Mouse (Mus musculus): ENCODE measurements around the gene Trh. TPM values are rescaled to one million over a fixed set of nuclear protein-coding genes. Genes with fewer than 3 reads are reported as not detected.

The Trh gene
- polyA plus RNA-seq, 1 experiment from 2014 or later = 0.84 TPM

GRCm38 (mm10) chr6:92231356-92231755 lies 13.1 kb downstream of the Trh start:
- 55% methylated on average over 1 of the region's 1 CpGs for WGBS
- Histone ChIP-seq H3K27me3 (ENCODE audit: control insufficient read depth, insufficient read depth, low read length) (no peaks in the 10 kb centered on the region), H3K36me3 (ENCODE audit: control insufficient read depth, insufficient read depth, low read length) (no peaks in the 10 kb centered on the region), H3K4me3 (replicated peaks; ENCODE audit: low read length) (no peak overlapping the region), H3K9ac (ENCODE audit: low read length) (no peak overlapping the region), H3K27ac (ENCODE audit: low read length) (no peak overlapping the region), H3K4me2 (ENCODE audit: low read depth, low read length) (no peak overlapping the region), H3K4me1 (ENCODE audit: control insufficient read depth, insufficient read depth, low read length) (no peaks in the 10 kb centered on the region), H3K9me3 (replicated peaks; ENCODE audit: control insufficient read depth, low read length) (no peaks in the 10 kb centered on the region)
- no peak for ATAC-seq (ENCODE audit: insufficient read depth, low FRiP score)

- Histone ChIP-seq H3K4me2 (ENCODE audit: low read depth, low read length) (no peak overlapping the region), H3K9ac (ENCODE audit: low read length) (no peak overlapping the region)
- no peak for ATAC-seq (ENCODE audit: insufficient read depth, low FRiP score)
These were observed 14.9 kb downstream of the Trh start for GRCm38 (mm10) chr6:92229586-92229985.

GRCm38 (mm10) chr6:92229103-92229502 lies 15.3 kb downstream of the Trh start:
- no peaks in the 10 kb centered on the region for H3K27me3 ChIP-seq (ENCODE audit: control insufficient read depth, insufficient read depth, low read length)
- no peaks in the 10 kb centered on the region for H3K36me3 ChIP-seq (ENCODE audit: control insufficient read depth, insufficient read depth, low read length)
- H3K9ac ChIP-seq (ENCODE audit: low read length) = no peak overlapping the region
- no peak for ATAC-seq (ENCODE audit: insufficient read depth, low FRiP score)
- no peak overlapping the region for H3K4me2 ChIP-seq (ENCODE audit: low read depth, low read length)
- no peak overlapping the region for H3K27ac ChIP-seq (ENCODE audit: low read length)
- H3K9me3 ChIP-seq (replicated peaks; ENCODE audit: control insufficient read depth, low read length) = no peaks in the 10 kb centered on the region
- H3K4me3 ChIP-seq (replicated peaks; ENCODE audit: low read length) = no peak overlapping the region
- H3K4me1 ChIP-seq (ENCODE audit: control insufficient read depth, insufficient read depth, low read length) = no peaks in the 10 kb centered on the region

More at GRCm38 (mm10) chr6:92229586-92229985, 14.9 kb downstream of the Trh start:
- no peaks in the 10 kb centered on the region for H3K36me3 ChIP-seq (ENCODE audit: control insufficient read depth, insufficient read depth, low read length)
- H3K27ac ChIP-seq (ENCODE audit: low read length) = no peak overlapping the region
- WGBS = 86% methylated on average over 2 of the region's 2 CpGs
- H3K4me3 ChIP-seq (replicated peaks; ENCODE audit: low read length) = no peak overlapping the region
- no peaks in the 10 kb centered on the region for H3K4me1 ChIP-seq (ENCODE audit: control insufficient read depth, insufficient read depth, low read length)
- H3K9me3 ChIP-seq (replicated peaks; ENCODE audit: control insufficient read depth, low read length) = no peaks in the 10 kb centered on the region
- no peaks in the 10 kb centered on the region for H3K27me3 ChIP-seq (ENCODE audit: control insufficient read depth, insufficient read depth, low read length)

DNA sequence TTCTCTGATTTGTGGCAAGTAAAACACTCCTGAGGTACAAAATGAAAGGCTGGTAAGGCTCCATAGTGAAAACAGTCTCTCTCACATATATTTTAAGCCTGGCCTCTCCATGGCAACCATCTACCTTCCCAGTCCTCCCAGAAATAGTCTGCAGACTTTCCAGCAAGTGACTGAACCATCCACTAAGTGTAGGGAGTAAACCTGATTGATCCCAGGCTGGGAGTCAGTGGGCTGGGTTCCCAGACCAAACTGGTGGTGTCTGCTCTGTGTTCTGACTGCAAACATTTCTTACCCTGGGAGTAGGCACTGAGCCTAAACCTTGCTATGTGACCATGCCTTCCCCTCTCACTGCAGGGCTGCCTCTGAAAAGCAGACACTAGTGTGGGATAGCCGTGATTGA lies 19.5 kb downstream of the Trh start:
- ATAC-seq (ENCODE audit: insufficient read depth, low FRiP score) = no peak; the same call in 1 of the 2 replicates
- no peaks in the 10 kb centered on the region for H3K9me3 ChIP-seq (replicated peaks; ENCODE audit: control insufficient read depth, low read length)
- no peaks in the 10 kb centered on the region for H3K4me1 ChIP-seq (ENCODE audit: control insufficient read depth, insufficient read depth, low read length)
- H3K36me3 ChIP-seq (ENCODE audit: control insufficient read depth, insufficient read depth, low read length) = no peaks in the 10 kb centered on the region
- no peak overlapping the region for H3K4me2 ChIP-seq (ENCODE audit: low read depth, low read length)
- H3K9ac ChIP-seq (ENCODE audit: low read length) = no peak overlapping the region
- no peaks in the 10 kb centered on the region for H3K27me3 ChIP-seq (ENCODE audit: control insufficient read depth, insufficient read depth, low read length)
- no peak overlapping the region for H3K27ac ChIP-seq (ENCODE audit: low read length)
- no peak overlapping the region for H3K4me3 ChIP-seq (replicated peaks; ENCODE audit: low read length)
- 60% methylated on average over 1 of the region's 1 CpGs for WGBS

- no peaks in the 10 kb centered on the region for H3K9me3 ChIP-seq (replicated peaks; ENCODE audit: control insufficient read depth, low read length)
- no peak overlapping the region for H3K9ac ChIP-seq (ENCODE audit: low read length)
- no peak overlapping the region for H3K27ac ChIP-seq (ENCODE audit: low read length)
These were observed 22.4 kb downstream of the Trh start for GRCm38 (mm10) chr6:92222021-92222420.

GRCm38 (mm10) chr6:92221604-92222003 lies 22.8 kb downstream of the Trh start:
- Histone ChIP-seq H3K9ac (ENCODE audit: low read length) (no peak overlapping the region), H3K27ac (ENCODE audit: low read length) (no peak overlapping the region), H3K4me2 (ENCODE audit: low read depth, low read length) (no peak overlapping the region), H3K4me1 (ENCODE audit: control insufficient read depth, insufficient read depth, low read length) (no peaks in the 10 kb centered on the region), H3K27me3 (ENCODE audit: control insufficient read depth, insufficient read depth, low read length) (no peaks in the 10 kb centered on the region), H3K9me3 (replicated peaks; ENCODE audit: control insufficient read depth, low read length) (no peaks in the 10 kb centered on the region), H3K36me3 (ENCODE audit: control insufficient read depth, insufficient read depth, low read length) (no peaks in the 10 kb centered on the region), H3K4me3 (replicated peaks; ENCODE audit: low read length) (no peak overlapping the region)
- no peak for ATAC-seq (ENCODE audit: insufficient read depth, low FRiP score)
- WGBS = 72% methylated on average over 6 of the region's 6 CpGs

More at GRCm38 (mm10) chr6:92222021-92222420, 22.4 kb downstream of the Trh start:
- Histone ChIP-seq H3K36me3 (ENCODE audit: control insufficient read depth, insufficient read depth, low read length) (no peaks in the 10 kb centered on the region), H3K4me2 (ENCODE audit: low read depth, low read length) (no peak overlapping the region), H3K27me3 (ENCODE audit: control insufficient read depth, insufficient read depth, low read length) (no peaks in the 10 kb centered on the region), H3K4me3 (replicated peaks; ENCODE audit: low read length) (no peak overlapping the region), H3K4me1 (ENCODE audit: control insufficient read depth, insufficient read depth, low read length) (no peaks in the 10 kb centered on the region)
- ATAC-seq (ENCODE audit: insufficient read depth, low FRiP score) = no peak
- WGBS = 71% methylated on average over 3 of the region's 3 CpGs

GRCm38 (mm10) chr6:92219445-92219844 lies 25.0 kb downstream of the Trh start:
- 32% methylated on average over 3 of the region's 3 CpGs for WGBS
- no peaks in the 10 kb centered on the region for H3K36me3 ChIP-seq (ENCODE audit: control insufficient read depth, insufficient read depth, low read length)
- peak; percentile 42; the same call in 1 of the 2 replicates for ATAC-seq (ENCODE audit: insufficient read depth, low FRiP score)

DNA sequence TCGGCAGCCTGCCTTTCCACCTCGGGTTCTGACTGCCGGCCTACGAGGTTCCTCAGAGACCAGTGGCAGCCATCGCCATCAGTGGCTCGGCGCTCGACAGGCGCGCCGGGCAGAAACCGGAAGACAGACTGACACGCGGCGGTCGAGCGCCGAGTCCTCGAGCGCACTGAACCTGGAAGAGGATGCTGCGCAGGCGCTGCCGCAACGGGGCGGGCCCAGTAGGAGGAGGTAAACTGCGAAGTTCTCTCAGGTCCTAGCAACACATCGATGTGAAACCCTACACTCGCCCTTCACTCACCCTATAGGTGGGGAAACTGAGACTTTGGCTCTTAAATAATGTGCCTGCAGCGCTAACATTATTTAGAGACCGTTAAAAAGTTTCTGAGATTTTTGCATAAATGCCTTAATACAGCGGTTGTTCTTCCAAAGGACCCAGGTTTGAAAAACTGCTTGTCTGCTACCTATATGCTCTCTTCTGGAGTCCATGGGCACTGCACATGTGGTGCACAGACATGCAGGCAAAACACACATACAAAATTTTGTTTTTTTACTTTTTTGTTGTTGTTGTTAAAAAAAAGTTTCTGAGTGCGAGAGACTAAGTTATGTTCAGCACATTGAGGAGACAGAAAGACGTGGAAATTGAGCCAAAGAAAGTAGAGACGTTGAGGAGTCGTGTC lies 29.5 kb downstream of the Trh start, which contains the start of gene Rbsn:
Rbsn (minus strand) TSS at position 153 of the 677 bp plus-strand sequence.
- H3K9ac ChIP-seq (ENCODE audit: low read length) = peak within 1 kb of the TSS; percentile 95
- H3K4me3 ChIP-seq (replicated peaks; ENCODE audit: low read length) = peak within 1 kb of the TSS; percentile 97
- H3K4me1 ChIP-seq (ENCODE audit: control insufficient read depth, insufficient read depth, low read length) = peaks cover 9% of the 10 kb centered on the region; the same call in 1 of the 2 replicates
- H3K4me2 ChIP-seq (ENCODE audit: low read depth, low read length) = peak within 1 kb of the TSS; percentile 98
- no peaks in the 10 kb centered on the region for H3K36me3 ChIP-seq (ENCODE audit: control insufficient read depth, insufficient read depth, low read length)
- ATAC-seq (ENCODE audit: insufficient read depth, low FRiP score) = peak; percentile 95
- WGBS = 9% methylated on average over 35 of the region's 35 CpGs
- H3K27me3 ChIP-seq (ENCODE audit: control insufficient read depth, insufficient read depth, low read length) = no peaks in the 10 kb centered on the region
- H3K27ac ChIP-seq (ENCODE audit: low read length) = peak within 1 kb of the TSS; percentile 87
- no peaks in the 10 kb centered on the region for H3K9me3 ChIP-seq (replicated peaks; ENCODE audit: control insufficient read depth, low read length)

More at GRCm38 (mm10) chr6:92219445-92219844, 25.0 kb downstream of the Trh start:
- Histone ChIP-seq H3K27ac (ENCODE audit: low read length) (no peak overlapping the region), H3K9ac (ENCODE audit: low read length) (no peak overlapping the region), H3K9me3 (replicated peaks; ENCODE audit: control insufficient read depth, low read length) (no peaks in the 10 kb centered on the region), H3K4me2 (ENCODE audit: low read depth, low read length) (no peak overlapping the region), H3K4me1 (ENCODE audit: control insufficient read depth, insufficient read depth, low read length) (no peaks in the 10 kb centered on the region), H3K4me3 (replicated peaks; ENCODE audit: low read length) (no peak overlapping the region), H3K27me3 (ENCODE audit: control insufficient read depth, insufficient read depth, low read length) (no peaks in the 10 kb centered on the region)

DNA sequence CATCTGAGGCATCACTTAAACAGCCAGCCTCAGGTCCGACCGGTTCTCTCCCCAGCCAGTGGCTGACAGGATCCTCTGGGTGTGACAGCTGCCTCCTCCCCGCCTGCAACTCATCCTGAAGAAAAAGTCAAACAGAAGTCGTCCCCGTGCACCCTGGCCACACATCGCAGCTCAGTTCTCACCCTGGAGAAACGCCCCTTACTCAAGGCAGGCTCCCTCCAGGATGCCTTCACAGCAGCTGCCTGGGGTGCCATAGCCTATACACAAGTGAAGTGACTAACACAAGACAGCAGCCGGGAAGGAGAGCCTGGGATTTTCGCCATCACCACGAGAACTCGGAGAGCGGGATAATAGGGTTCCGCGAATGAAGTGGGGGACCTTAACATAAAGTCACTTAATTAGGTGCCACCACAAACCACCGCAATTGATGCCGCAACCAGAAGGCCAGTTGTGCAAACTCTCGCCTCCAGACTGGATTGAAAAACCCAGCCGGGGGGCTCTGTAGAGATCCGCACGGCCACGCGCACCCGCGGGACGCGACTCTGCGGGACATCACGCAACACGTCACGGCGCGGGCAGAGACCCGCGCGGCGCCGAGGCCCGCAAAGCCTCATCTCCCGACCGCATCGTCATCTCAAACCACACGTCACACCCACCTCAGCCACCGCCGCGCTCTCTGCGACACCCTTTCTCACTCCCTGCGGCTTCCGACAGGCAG lies 30.2 kb downstream of the Trh start:
- H3K4me1 ChIP-seq (ENCODE audit: control insufficient read depth, insufficient read depth, low read length) = peaks cover 9% of the 10 kb centered on the region; the same call in 1 of the 2 replicates
- peak; percentile 33; the same call in 1 of the 2 replicates for ATAC-seq (ENCODE audit: insufficient read depth, low FRiP score)
- H3K4me2 ChIP-seq (ENCODE audit: low read depth, low read length) = peak overlapping the region; percentile 98
- no peaks in the 10 kb centered on the region for H3K9me3 ChIP-seq (replicated peaks; ENCODE audit: control insufficient read depth, low read length)
- 1% methylated on average over 48 of the region's 48 CpGs for WGBS
- peak overlapping the region; percentile 97 for H3K4me3 ChIP-seq (replicated peaks; ENCODE audit: low read length)
- peak overlapping the region; percentile 95 for H3K9ac ChIP-seq (ENCODE audit: low read length)
- H3K27me3 ChIP-seq (ENCODE audit: control insufficient read depth, insufficient read depth, low read length) = no peaks in the 10 kb centered on the region
- no peaks in the 10 kb centered on the region for H3K36me3 ChIP-seq (ENCODE audit: control insufficient read depth, insufficient read depth, low read length)
- H3K27ac ChIP-seq (ENCODE audit: low read length) = peak overlapping the region; percentile 87

Measured in stomach, embryonic 16.5 days (tissue).